Mouse (Mus musculus): ENCODE data around the gene Defb26. TPM values are rescaled to one million over a fixed set of nuclear protein-coding genes. Genes with fewer than 3 reads are reported as not detected.

Defb26 gene
- not detected in 2 replicates for polyA plus RNA-seq (2015; fragmentation: Nextera tagmentation; extraction: Ambion mirVana)

DNA sequence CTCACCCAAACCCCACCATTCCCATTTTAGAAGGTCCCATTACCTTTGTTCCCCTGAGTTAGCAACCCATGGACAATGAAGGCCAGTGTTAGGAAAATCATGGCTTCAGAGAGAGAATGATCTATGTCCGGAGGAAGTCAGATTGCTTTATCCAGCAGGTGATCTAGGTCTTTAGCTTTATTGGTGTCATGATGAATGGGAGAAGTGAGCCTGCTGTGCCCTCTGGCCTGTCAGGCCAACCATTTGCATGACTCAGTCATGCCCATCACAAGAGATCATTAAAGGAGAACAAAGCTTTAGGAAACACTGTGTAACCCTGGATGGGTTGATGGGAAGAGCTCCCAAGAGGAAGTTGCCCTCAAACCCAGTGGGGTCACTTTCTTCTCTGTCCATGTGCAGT lies at the start of gene Defb26:
Defb26 (minus strand) TSS at position 101 of the 400 bp plus-strand sequence.
- DNase-seq (no peak), ATAC-seq (no peak)
- Histone ChIP-seq H3K4me2 (ENCODE audit: low read depth, low read length) (no peak within 1 kb of the TSS), H3K9ac (replicated peaks) (no peak within 1 kb of the TSS), H3K9me3 (ENCODE audit: low read length) (no peaks in the 10 kb centered on the region), H3K27ac (ENCODE audit: low read depth) (no peak within 1 kb of the TSS), H3K36me3 (replicated peaks; ENCODE audit: insufficient read depth, low read length) (no peaks in the 10 kb centered on the region), H3K4me1 (ENCODE audit: insufficient read depth) (no peaks in the 10 kb centered on the region), H3K4me3 (ENCODE audit: low read depth, low read length) (no peak within 1 kb of the TSS), H3K27me3 (ENCODE audit: insufficient read depth, low read length) (no peaks in the 10 kb centered on the region)
- no peak for TF ChIP-seq EP300 (IDR thresholded peaks at IDR 0.05; ENCODE audit: low read depth)
- TF ChIP-seq CTCF (IDR thresholded peaks at IDR 0.05; ENCODE audit: low read depth): no peak
- WGBS (ENCODE audit: insufficient replicate concordance): 79% methylated on average over 1 of the region's 1 CpGs

DNA sequence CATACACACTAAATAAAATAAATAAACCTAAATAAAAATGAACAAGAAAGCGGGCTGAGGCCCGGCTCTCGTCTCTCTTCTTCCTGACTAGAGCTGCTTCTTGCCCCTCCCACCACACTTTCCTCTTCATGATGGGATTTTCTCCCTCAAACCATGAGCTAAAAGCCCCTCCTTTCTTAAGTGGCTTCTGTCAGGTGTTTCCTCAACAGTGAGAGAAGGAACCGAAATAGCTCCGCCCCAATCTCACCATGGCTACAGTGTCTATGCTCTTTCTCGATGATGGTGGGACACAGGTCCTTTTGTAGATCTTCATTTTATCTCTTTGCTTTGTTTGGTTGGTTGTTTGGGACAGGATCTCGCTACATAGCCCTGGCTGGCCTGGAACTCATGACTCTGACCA lies 45.2 kb upstream of the Defb26 start:
- no peaks in the 10 kb centered on the region for H3K9me3 ChIP-seq (ENCODE audit: low read length)
- no peak for DNase-seq
- TF ChIP-seq CTCF (IDR thresholded peaks at IDR 0.05; ENCODE audit: low read depth) (no peak), EP300 (IDR thresholded peaks at IDR 0.05; ENCODE audit: low read depth) (no peak)
- H3K36me3 ChIP-seq (replicated peaks; ENCODE audit: insufficient read depth, low read length): no peaks in the 10 kb centered on the region
- no peak overlapping the region for H3K4me2 ChIP-seq (ENCODE audit: low read depth, low read length)
- H3K9ac ChIP-seq (replicated peaks): no peak overlapping the region
- H3K4me3 ChIP-seq (ENCODE audit: low read depth, low read length): no peak overlapping the region
- no peak overlapping the region for H3K27ac ChIP-seq (ENCODE audit: low read depth)
- ATAC-seq: no peak
- WGBS (ENCODE audit: insufficient replicate concordance): 66% methylated on average over 7 of the region's 7 CpGs
- H3K4me1 ChIP-seq (ENCODE audit: insufficient read depth): no peaks in the 10 kb centered on the region
- no peaks in the 10 kb centered on the region; the same call in 1 of the 2 replicates for H3K27me3 ChIP-seq (ENCODE audit: insufficient read depth, low read length)

DNA sequence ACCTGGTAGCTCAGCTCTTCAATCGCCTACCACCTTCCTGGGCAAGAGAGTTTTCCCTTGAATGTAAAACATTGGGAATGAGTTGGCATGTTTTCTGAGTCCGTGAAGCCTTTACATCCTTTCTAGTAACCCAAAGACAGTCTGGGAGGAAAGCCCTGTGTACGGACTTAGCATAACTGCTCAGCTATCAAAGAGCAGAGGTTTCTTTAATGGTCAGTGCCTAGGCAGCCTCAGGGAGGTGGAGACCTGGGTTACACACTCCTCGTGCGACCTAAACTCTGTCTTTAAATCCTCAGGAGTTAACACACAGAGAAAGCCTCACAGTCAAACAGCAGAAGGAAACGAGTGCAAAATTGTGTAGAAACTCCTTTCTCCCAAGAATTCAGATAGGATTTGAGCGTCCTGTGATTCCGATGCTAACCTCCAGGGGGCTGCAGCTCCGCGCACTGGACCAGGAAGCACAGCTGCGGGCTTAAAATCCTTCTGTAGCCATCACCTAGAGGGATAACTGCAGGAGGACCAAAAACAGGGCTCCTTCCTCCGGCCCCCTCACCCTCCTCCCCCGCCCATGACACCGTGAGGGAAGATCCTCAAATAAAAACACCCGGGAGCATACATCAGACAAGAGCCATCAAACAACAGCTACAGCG lies 42.4 kb upstream of the Defb26 start:
- H3K4me1 ChIP-seq (ENCODE audit: insufficient read depth): no peaks in the 10 kb centered on the region
- no peak overlapping the region for H3K4me2 ChIP-seq (ENCODE audit: low read depth, low read length)
- 13% methylated on average over 16 of the region's 16 CpGs for WGBS (ENCODE audit: insufficient replicate concordance)
- H3K27me3 ChIP-seq (ENCODE audit: insufficient read depth, low read length): no peaks in the 10 kb centered on the region; the same call in 1 of the 2 replicates
- H3K4me3 ChIP-seq (ENCODE audit: low read depth, low read length): no peak overlapping the region
- peak; percentile 55 for DNase-seq
- no peak overlapping the region for H3K27ac ChIP-seq (ENCODE audit: low read depth)
- ATAC-seq: no peak
- TF ChIP-seq EP300 (IDR thresholded peaks at IDR 0.05; ENCODE audit: low read depth) (no peak), CTCF (IDR thresholded peaks at IDR 0.05; ENCODE audit: low read depth) (peak; percentile 69)
- H3K36me3 ChIP-seq (replicated peaks; ENCODE audit: insufficient read depth, low read length): no peaks in the 10 kb centered on the region
- no peak overlapping the region for H3K9ac ChIP-seq (replicated peaks)
- H3K9me3 ChIP-seq (ENCODE audit: low read length): no peaks in the 10 kb centered on the region

GRCm38 (mm10) chr2:152548124-152548523 lies 36.6 kb upstream of the Defb26 start:
- DNase-seq: no peak
- no peak overlapping the region for H3K9ac ChIP-seq (replicated peaks)
- TF ChIP-seq EP300 (IDR thresholded peaks at IDR 0.05; ENCODE audit: low read depth) (no peak), CTCF (IDR thresholded peaks at IDR 0.05; ENCODE audit: low read depth) (no peak)
- H3K36me3 ChIP-seq (replicated peaks; ENCODE audit: insufficient read depth, low read length): no peaks in the 10 kb centered on the region
- no peaks in the 10 kb centered on the region for H3K9me3 ChIP-seq (ENCODE audit: low read length)
- no peak for ATAC-seq
- H3K4me3 ChIP-seq (ENCODE audit: low read depth, low read length): no peak overlapping the region
- no peak overlapping the region for H3K4me2 ChIP-seq (ENCODE audit: low read depth, low read length)
- WGBS (ENCODE audit: insufficient replicate concordance): 67% methylated on average over 5 of the region's 5 CpGs
- 0 out of 2 replicates have a peak overlapping the region, but pooled peaks have one; percentile 6 for H3K27ac ChIP-seq (ENCODE audit: low read depth)
- no peaks in the 10 kb centered on the region for H3K27me3 ChIP-seq (ENCODE audit: insufficient read depth, low read length)
- no peaks in the 10 kb centered on the region for H3K4me1 ChIP-seq (ENCODE audit: insufficient read depth)

DNA sequence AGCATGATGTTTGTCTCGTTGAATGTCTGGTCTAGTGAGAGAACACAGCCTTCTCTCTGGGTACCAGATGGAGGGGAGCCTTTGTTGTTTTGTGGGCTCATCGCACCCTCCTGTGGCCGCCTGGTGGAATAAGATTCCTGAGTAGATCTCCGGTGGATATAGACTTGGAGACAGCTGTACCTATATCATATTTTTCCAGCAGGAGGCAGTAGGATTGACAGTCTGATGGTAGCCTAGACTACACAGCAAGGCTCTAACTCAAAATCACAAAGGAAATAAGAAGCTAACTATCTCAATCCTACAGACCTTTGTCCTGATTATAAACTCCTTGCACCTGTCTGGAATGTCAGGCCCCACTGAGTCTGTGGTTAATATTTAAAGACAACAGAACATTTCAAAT lies 33.2 kb upstream of the Defb26 start:
- TF ChIP-seq EP300 (IDR thresholded peaks at IDR 0.05; ENCODE audit: low read depth) (no peak), CTCF (IDR thresholded peaks at IDR 0.05; ENCODE audit: low read depth) (peak; percentile 59)
- no peak overlapping the region for H3K4me2 ChIP-seq (ENCODE audit: low read depth, low read length)
- no peaks in the 10 kb centered on the region for H3K9me3 ChIP-seq (ENCODE audit: low read length)
- H3K36me3 ChIP-seq (replicated peaks; ENCODE audit: insufficient read depth, low read length): no peaks in the 10 kb centered on the region
- 20% methylated on average over 4 of the region's 4 CpGs for WGBS (ENCODE audit: insufficient replicate concordance)
- H3K27me3 ChIP-seq (ENCODE audit: insufficient read depth, low read length): no peaks in the 10 kb centered on the region
- peak; percentile 27; the same call in 1 of the 2 replicates for ATAC-seq
- DNase-seq: peak; percentile 23
- H3K4me1 ChIP-seq (ENCODE audit: insufficient read depth): no peaks in the 10 kb centered on the region
- H3K9ac ChIP-seq (replicated peaks): no peak overlapping the region
- H3K27ac ChIP-seq (ENCODE audit: low read depth): no peak overlapping the region
- H3K4me3 ChIP-seq (ENCODE audit: low read depth, low read length): no peak overlapping the region

GRCm38 (mm10) chr2:152543478-152543877 lies 32.0 kb upstream of the Defb26 start:
- WGBS (ENCODE audit: insufficient replicate concordance): 65% methylated on average over 4 of the region's 4 CpGs
- ATAC-seq: no peak
- Histone ChIP-seq H3K4me1 (ENCODE audit: insufficient read depth) (no peaks in the 10 kb centered on the region), H3K27ac (ENCODE audit: low read depth) (no peak overlapping the region), H3K36me3 (replicated peaks; ENCODE audit: insufficient read depth, low read length) (no peaks in the 10 kb centered on the region), H3K9me3 (ENCODE audit: low read length) (no peaks in the 10 kb centered on the region), H3K9ac (replicated peaks) (no peak overlapping the region), H3K27me3 (ENCODE audit: insufficient read depth, low read length) (no peaks in the 10 kb centered on the region), H3K4me2 (ENCODE audit: low read depth, low read length) (no peak overlapping the region), H3K4me3 (ENCODE audit: low read depth, low read length) (no peak overlapping the region)
- TF ChIP-seq CTCF (IDR thresholded peaks at IDR 0.05; ENCODE audit: low read depth) (no peak), EP300 (IDR thresholded peaks at IDR 0.05; ENCODE audit: low read depth) (no peak)
- no peak for DNase-seq
